Mouse (Mus musculus): ENCODE data around the gene Mdm2.

The Mdm2 gene

DNA sequence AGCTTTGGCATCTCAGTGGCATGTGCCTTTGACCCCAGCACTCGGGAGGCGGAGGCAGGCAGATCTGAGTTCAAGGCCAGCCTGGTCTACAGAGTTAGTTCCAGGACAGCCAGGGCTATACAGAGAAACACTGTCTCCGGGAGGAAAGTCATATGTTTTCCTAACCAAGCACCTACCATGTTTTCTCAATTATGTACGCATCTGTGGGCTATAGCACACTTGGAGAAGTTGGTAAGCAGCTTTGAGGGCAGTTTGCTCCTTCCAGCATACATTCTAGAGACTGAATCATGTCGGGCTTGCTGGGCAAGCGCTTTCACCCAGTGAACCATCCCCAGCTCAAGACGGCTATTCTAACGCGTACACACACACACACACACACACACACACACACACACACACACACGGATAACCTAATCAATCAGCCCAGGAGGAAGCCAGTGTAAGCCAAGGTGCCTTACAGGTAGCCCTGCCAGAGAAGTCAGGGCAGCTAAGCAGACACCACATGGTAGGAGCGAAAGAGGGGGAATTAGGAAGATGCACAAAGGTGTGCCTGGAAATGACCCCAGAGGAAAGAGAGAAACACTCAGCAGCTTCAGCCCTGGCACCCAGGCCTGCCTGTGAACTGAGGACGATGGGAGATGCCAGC, 29.6 kb downstream of the Mdm2 start:
- no peak for DNase-seq

DNA sequence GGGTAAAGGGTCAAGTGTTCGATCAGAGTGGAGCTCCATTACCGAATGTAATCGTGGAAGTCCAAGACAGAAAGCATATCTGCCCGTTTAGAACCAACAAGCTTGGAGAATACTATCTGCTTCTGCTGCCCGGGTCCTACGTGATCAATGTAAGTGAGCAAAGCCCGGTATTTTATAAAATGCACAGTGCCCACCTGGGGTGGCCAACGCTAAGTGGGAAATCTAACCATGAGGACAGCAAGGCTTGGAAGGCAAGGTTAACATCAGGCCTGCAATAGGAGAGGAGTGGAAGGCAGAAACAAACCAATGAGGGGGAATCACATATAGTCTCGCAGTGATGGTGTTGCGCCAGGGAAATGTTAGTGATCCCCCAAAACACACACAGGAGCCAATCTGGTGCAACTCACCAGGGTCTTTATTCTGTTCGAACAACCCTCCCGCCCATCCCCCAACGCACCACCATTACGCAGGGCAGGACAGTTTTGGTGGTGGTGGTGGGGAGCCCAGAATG, 30.5 kb downstream of the Mdm2 start:
- DNase-seq: no peak

DNA sequence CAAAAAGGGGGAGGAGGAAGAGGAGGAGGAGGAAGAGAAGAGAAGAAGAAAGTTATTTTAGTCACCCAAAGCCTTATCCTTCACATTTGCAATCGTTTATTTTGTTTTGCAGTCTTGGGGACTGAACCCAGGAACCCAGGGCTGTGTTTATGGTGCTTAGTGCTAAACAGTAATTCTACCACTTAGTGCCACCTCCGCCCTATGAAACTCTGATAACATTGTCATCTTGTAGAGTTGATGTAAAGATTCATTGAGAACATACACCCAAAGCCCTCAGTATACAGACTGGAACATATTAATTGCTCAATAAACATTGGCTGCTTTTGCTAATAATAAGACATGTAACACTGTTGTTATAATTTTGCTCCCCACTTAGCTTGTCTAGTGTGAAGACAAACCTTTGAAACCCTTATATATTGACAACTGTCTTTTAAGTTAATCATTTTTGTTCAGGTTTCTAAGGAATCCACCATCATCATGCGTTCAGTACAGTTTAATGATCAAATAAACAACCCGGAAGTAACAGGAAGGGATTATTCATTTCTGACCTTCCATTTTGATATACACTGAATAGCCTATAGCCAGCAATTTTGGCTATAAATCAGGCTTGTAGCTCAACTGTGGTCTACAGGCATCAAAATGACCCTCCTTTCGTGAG, 31.4 kb downstream of the Mdm2 start:
- no peak for DNase-seq

DNA sequence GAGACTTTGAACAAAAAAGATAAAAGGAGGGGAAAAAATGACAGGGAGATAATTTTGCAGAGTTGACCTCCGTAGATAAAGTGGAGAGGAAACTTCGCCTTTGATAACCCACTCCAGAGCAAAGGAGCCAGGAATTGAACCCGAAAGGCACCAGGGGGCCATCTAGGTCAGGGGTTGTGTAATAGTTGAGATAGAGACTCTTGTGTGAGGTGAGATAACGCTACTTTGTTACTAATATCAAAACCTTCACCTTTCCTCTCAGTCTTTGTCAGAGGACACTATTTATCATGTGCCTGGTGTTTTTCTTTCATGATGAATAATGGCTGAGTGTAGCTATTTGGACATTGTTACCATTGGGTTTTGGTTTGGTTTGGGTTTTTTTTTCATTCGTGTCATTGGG, 32.2 kb downstream of the Mdm2 start:
- no peak for DNase-seq

DNA sequence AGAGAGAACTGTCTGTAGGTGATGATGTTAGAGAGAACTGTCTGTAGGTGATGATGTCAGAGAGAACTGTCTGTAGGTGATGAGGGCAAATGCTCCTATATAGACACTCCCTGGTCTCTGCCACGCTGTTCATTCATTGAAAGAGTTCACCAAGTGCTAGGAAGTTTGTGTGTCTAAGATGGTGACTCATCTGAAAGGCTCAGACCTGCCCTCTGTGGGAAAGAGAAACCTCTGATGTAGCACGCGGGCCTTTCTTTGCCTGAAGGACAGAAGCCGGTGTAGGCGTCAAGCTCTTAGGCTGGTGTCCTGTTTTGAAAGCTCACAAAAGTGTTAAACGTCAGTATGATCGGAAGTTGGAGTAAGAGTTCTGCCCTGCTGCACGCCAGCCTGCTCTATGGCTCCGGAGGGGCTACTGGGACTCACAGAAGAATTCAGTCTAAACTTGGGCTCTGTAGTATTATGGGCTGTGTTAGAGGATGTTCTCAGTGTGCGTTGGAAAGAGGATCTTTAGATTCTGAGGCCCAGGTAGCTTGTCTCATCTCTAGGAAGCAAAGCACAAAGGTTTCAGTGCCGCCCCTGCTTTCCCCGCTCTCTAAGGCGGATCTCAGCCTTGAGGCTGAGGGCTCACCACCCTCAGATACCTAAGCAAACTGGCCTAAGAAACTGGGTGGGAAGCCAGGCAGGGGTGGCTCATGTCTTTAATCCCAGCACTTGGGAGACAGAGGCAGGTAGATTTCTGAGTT, 32.9 kb downstream of the Mdm2 start:
- no peak for DNase-seq

DNA sequence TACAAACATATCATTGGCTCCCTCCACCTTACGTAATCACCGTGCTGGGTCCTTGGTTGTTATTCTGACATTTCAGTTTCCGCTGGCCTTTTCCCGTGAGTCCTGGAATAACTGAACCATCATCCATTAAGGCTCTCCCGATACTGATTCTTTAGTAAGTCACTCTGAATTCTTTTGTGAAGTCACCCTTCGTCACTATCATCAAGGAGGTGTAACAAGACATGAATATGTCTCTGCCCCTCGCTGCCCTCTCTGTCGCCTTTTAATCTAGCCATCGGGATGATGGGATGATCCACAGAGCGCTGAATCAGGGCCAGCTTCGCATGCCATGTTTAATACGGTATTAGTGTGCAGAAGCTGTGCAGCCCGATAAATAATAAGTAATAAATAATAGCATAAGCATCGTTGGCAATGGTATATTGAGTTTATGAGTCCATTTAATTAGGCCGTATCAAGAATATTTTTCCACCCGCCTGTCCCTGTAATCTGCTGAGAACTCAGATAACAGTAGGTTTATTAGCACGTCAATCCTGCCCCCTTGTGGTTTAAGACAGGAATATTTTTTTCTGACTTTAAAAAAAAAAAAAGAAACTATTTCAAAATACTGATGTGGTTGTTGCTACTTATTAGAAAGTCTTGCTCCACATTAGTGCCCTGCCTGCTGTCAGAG, 33.8 kb downstream of the Mdm2 start:
- DNase-seq: peak; percentile 66 to 72

DNA sequence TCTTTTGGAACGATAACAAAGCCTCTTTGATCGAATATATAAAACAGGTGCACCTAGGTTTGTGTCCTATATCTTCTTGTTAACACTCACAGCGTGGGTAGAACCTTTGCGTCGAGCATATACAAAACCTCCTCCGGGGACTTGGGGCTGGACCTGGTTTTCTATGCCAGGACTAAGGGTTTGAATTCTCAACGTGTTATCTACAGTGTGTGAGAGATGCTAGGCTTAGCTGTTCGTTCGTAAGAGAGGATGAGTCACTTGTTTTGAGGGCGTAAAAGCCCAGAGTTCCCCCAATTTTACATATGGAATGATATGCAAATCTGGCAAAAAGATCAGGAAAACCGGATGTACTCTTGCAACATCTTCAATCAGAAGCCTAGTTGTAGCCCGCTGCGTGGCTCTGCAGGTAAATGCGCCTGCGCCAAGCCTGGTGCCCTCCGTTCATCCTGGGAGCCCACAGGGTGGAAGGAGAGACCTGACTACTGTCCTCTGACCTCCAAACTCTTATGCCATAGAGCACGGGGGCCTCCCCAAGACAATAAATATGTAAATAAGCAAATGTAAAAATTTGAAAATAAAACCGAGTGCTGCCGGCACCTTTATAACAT, 34.4 kb downstream of the Mdm2 start:
- DNase-seq: peak; percentile 82

DNA sequence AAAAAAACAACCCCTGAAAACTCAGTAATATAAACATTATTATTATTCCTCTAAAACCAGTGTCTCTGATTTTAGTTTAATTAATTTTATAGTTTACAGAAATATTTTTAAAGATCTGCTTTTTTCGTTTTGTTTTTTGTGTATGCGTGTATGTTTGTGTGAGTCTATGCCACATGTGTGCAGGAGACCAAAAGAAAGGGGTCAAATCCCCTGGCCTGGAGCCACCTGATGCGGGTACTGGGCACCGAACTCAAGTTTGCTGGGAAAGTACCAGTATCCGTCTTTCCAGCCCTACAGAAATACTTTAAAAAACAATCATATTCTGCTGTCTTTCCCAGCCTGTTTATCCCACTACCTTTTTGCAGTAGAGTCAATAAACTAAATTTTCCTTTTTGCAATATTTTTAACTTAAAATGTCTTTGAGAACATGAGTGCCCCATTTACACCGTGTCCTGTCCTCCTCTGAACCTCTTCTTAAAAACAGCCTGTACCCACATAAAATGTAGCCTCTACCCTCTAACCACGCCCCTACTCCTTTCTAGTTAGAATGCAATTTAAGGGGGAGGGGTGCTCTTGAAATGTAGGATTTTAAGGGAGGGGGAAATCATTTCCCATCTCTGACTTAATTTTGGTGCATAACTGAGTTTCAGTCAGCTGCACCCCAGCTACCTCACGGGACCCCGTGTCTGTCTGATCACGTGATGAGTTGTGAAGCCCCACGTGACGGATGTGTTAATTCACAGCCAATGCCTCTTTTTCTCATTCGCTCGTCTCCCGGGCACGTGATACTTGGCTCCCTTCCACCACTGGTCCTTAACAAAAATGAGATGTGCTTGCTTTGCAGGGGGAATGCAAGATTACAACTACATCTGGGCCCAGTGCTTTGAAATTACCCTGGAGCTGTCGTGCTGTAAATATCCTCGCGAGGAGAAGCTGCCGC, 35.2 kb downstream of the Mdm2 start:
- peak; percentile 82 to 89 for DNase-seq

DNA sequence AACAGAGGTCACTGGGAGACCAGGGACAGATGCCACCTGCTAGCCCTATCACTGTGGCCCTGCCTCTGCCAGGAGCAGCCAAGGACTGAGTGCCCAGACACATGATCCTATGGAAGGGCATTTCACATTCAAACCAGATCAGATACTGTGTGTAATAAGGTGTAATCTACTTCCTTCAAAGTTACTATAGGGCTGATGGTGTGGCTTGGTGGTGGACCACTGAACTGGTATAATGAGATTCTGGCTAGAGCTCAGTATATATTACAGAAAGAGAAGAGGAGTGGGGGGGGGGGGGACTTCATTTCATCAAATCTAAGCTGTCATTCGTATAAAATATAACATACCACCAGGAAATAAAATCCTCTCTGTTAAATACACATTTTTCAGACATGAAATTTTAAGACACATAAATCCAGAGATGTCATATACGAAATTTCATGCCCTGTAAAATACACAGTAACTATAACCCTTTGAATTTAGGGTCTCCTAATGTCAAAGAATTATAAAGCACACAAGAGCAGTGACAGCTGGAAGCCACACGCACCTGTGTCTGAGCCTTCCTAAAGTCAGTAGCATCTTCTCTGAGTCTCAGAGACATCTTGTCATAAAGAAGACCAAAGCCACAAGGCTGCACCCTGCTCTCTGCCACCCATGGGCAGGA, 36.1 kb downstream of the Mdm2 start:
- no peak for DNase-seq

DNA sequence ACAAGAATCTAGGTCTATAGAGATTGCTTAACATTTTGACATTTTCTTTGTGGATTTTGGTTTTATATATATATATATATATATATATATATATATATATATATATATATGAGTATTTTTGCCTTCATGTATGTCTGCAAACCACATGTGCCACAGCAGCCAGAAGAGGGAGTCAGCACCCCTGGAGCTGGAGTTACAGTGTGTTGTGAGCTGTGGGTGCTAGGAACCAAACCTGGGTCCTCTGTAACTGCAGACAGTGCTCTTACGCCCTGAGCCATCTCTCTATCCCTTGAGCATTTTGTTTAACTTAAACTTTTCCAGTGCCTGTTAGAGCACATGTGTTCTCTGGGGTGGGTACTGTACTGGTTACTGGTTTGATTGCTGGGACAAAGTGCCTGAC, 36.6 kb downstream of the Mdm2 start:
- no peak for DNase-seq

DNA sequence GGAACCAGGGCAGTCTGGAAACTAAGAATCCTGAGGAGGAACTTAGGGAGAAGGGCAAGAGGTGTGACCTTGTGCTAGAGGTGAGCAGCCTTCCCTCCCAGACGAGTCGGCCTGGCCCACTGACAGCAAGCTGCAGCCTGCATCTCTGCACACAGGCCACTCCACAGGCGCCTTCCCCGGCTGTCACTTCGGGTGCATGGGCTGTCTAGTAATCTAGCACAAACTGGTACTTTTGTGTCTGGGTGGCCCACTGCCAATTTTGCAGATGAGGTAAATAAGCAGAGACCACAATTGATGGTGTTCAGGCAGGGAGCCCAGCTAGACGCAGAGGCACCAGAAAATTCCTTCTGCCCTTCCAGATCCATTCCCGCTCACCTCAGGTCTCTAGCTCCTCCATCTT, 37.9 kb downstream of the Mdm2 start:
- DNase-seq: peak in 1 of 2 experiments; percentile 35

DNA sequence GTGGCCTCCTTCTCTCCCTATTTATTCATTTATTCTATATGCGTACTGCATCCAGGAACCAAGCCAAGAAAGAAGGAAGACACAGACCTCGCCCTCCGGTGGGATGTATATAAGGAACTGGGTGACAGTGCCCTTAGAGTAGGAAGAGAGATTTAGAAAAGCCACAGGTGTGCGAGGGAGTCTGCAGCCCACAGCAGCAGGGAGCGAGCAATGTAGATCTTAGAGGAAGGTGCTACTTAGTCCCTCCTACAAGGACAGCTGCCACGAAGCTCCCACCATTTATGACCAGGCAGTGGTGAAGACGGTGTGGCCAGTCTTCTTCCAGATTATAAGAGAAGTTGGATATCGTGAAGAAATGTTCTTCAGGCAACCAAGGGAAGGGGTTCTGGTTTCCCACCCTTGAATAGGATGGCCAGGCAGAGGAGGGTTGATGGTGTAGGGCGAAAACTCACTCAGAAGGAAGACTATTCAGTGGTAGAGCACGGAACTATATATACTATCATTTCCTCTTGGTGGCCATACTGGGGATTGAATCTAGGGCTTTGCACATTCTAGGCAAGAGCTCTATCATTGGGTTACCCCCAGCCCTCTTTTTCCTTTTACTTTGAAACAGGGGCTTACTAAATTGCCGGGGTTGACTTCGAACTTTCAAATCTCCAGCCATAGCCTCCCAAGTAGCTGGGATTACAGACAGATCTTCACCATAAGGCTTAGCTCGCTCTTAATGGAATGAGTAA, 38.5 kb downstream of the Mdm2 start:
- DNase-seq: no peak

DNA sequence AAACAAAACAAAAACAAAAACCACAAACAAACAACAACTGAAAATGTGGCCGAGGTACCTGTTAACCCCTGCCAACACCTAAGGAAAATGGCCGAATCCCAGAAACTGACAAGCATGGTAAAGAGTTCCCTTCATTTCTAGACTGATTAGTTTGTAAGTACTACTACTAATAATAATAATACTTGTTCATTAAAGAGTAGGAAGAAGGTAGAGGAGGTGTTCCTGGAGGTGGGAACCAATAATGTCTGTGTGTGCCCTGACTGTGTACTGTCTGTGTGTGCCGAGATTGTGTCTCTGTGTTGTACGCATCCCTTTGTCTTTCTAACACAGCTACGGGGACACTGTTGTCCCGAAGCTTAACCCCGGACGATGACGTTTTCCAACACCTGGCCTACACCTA, 39.3 kb downstream of the Mdm2 start:
- DNase-seq: no peak

DNA sequence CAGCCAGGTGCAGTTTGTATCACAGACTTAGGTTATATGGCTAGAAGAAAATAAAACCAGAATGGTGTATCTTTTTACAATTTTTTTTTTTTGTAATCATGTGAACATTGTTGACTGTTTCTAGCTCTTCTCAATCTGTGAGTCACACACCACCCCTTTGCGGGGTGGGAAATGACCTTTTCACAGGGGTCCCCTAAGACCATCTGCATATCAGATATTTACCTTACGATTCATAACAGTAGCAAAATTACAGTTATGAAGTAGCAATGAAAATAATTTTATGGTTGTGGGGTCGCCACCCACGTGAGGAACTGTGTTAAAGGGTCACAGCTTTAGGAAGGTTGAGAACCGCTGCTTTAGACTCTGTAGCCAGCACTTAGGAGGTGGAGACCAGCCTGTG, 39.8 kb downstream of the Mdm2 start:
- no peak for DNase-seq

DNA sequence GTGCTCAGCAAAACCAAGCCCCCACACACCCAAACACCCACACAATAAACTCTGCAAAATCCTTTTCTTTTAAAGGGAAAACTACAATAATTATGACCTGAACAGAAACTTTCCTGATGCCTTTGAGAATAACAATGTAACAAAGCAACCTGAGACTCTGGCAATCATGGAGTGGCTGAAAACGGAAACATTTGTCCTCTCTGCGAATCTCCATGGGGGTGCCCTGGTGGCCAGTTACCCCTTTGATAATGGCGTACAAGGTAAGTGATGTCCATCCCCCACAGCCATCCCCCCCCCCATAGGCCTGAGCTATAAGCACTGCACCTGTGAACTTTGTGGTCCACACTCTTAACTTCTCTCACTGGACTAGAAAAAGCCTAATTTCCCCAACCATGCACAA, 40.5 kb downstream of the Mdm2 start:
- DNase-seq: no peak

DNA sequence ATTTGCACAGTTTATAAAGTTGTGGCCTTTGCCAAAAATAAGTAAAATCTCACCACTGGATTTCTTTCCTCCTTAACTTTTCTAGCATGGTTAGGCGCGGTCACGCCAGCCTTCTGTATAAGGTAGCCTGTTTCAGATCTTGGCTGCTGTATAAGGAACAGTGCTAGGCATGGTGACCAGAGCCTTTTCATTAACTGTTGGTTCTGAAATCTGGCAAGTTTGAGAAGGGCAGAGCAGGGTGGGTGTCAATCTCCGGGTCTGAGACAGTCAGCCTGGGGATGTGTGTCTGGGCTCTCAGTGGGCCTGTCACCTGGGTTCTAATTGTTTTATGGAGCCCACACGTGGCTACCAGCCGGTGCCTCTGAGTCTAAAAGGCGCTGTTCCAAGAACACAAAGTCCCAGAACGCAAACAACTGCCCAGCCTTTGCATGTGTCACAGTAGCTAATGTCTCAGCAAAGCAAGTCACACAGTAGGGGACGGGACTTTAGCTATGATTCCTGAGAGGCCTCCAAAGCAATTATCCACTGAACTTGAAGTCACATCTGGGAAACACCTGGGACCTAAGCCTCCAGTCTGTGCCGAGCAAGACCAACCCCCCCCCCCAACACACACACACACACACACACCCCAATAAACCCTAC, 41.0 kb downstream of the Mdm2 start:
- DNase-seq: no peak

DNA sequence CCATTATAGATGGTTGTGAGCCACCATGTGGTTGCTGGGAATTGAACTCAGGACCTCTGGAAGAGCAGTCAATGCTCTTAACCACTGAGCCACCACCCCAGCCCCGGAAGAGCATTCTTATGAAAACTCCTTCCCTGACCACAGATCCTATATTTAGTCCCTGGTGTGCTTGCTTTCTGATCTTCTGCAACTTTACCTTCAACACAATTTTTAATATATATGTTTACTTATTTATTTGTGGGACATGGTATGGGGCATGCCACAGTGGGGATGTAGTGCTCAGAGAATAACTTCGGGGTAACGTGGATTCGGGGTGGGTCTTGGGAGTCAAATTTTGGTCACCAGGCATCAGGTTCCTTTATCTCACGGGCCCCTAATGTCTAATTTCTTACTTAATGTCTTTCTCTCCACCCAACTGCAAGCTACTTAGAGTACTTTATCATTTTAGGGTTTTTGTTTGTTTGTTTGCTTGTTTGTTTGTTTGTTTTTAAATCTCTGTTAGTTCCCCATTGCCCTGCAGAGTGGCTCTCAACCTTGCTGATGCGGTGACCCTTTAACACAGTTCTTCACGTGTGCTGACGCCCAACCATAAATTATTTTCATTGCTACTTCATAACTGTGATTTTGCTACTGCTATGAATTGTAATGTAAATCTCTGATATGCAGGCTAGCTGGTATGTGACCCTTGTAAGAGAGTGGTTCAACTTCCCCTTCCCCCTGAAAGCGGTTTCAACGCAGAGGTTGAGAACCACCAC, 41.8 kb downstream of the Mdm2 start:
- no peak for DNase-seq

DNA sequence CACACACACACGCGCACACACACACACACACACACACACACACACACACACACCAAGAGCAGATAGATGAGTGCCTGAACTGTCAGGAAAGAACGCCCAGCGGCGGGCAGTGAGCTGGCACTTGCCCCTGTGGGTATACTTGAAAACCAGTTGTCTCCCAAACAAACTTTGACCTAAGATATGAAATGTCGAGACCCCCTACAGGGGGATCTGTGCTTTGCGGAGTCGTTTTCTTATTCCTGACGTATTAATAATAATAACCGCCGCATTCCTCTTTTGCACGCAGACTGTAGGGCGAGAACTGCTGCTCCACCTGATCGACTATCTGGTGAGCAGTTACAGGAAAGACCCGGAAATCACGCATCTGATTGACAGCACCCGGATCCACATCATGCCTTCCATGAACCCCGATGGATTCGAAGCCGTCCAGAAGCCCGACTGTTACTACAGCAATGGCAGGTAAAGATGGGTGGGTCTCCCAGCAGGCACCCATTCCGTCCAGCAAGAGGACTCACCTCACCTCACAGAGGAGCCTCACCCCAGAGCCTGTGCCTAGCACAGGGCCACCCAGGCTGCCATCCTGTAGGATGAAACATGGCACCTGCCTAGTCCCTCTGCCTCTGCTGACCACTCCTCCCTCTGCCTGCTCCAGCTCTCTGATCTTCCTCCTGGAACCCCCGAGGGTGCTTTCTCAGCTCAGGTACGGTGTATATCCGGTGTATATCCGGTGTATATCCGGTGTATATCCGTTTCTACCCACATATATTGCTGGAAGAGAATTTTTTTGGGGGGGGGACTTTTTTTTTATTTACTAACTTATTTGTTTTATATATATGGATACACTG, 42.7 kb downstream of the Mdm2 start:
- DNase-seq: no peak

All from cerebellum, postnatal 25 days (tissue).